Mouse (Mus musculus) CH12.LX (cell line): ENCODE data around the gene Frmd4a.

Experiments used
- BHLHE40 ChIP-seq: IDR thresholded peaks from 2 replicates; pipeline ENCODE4 v1.6.1; 2011; ENCODE audit warnings: mild to moderate bottlenecking, low read depth, low read length, improper control_type of control experiment
- CTCF ChIP-seq, 2 experiments: IDR thresholded peaks in 1 of 2; conservative IDR thresholded peaks in 1 of 2; 2 replicates each; pipeline ENCODE4 v1.5.1; 2011 to 2012; ENCODE audit warnings: low read depth in 2 of 2, low read length in 2 of 2, improper control_type of control experiment in 1 of 2, inconsistent platforms in 1 of 2, mild to moderate bottlenecking in 1 of 2, moderate library complexity in 1 of 2
- GABPA ChIP-seq: IDR thresholded peaks from 2 replicates; pipeline ENCODE4 v1.6.1; 2012; ENCODE audit warnings: low read depth, low read length, improper control_type of control experiment, inconsistent platforms; ENCODE audit not compliant: insufficient replicate concordance
- MAFK ChIP-seq: IDR thresholded peaks from 2 replicates; pipeline ENCODE4 v1.6.1; 2011; ENCODE audit warnings: low read length, improper control_type of control experiment; ENCODE audit not compliant: insufficient replicate concordance
- POLR2A ChIP-seq: IDR thresholded peaks from 2 replicates; pipeline ENCODE4 v1.6.1; 2011; ENCODE audit warnings: low read depth, mild to moderate bottlenecking, improper control_type of control experiment, low read length
- SMC3 ChIP-seq: IDR thresholded peaks from 2 replicates; pipeline ENCODE4 v1.6.1; 2011; ENCODE audit warnings: low read depth, low read length, improper control_type of control experiment
- ZKSCAN1 ChIP-seq: IDR thresholded peaks from 2 replicates; pipeline ENCODE4 v1.6.1; 2012; ENCODE audit warnings: low read depth, inconsistent platforms, low read length, improper control_type of control experiment, borderline replicate concordance
- ZNF384 ChIP-seq: IDR thresholded peaks from 2 replicates; pipeline ENCODE4 v1.6.1; 2012; ENCODE audit warnings: low read depth, low read length, improper control_type of control experiment, inconsistent platforms

DNA sequence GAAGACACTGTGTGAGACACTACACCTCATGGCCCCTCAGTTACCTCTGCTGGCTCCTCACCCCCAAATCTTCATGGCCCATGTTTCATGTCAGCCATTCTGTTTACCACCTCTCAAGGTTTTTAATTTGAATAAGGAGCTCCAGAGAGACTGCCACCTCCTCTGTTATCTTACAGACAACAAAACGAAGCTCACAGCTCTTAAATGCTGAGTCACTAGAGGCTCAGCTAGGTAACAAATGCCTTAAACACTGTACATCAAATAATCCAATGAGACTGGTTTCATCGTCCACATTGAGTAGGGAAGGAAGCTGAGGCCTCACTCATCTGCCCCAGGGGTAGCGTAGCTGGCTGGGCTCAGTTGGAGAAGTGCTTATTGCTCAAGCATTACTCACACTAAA lies 245.2 kb downstream of the Frmd4a start:
- no peak for TF ChIP-seq SMC3
- TF ChIP-seq ZKSCAN1, result no peak
- TF ChIP-seq CTCF (conservative IDR thresholded peaks at IDR 0.05 in 1 of 2, IDR thresholded peaks at IDR 0.05 in 1 of 2; ENCODE audit: low read depth in 2 of 2, low read length in 2 of 2), result no peak
- TF ChIP-seq POLR2A, result no peak
- TF ChIP-seq MAFK, result no peak
- TF ChIP-seq ZNF384, result no peak
- no peak for TF ChIP-seq GABPA
- no peak for TF ChIP-seq BHLHE40
